24 mouse cellular contexts compared by ENCODE assay signal in genomic region chr9:86622062-86622461, GRCm38 (mm10). TPM values are rescaled to one million over a fixed set of nuclear protein-coding genes. Genes with fewer than 3 reads are reported as not detected.
DNase-seq lines count a peak whose midpoint lies in the region; ATAC-seq lines count a peak whose summit lies in the region.
"Had no signal": no experiment of that assay in that cellular context is flagged by ENCODE, and none has a peak within 500 bp of the region (broad histone marks: within the 10 kb centered on the region; RNA-seq: fewer than 3 reads in every experiment).

No protein-coding gene starts in this region.

- H3K4me2 ChIP-seq in forebrain, embryonic 16.5 days (ENCODE audit: low read length): no peak overlapping the region
- H3K4me2 ChIP-seq in forebrain, embryonic 14.5 days (ENCODE audit: low read length): no peak overlapping the region
- H3K4me2 ChIP-seq in midbrain, embryonic 11.5 days: no peak overlapping the region
- H3K4me2 ChIP-seq in midbrain, embryonic 13.5 days (replicated peaks): no peak overlapping the region
- H3K4me2 ChIP-seq: embryonic facial prominence, embryonic 13.5 days; heart, embryonic 11.5 days; limb, embryonic 15.5 days; liver, embryonic 15.5 days; midbrain, embryonic 12.5 days; stomach, embryonic 15.5 days had no signal

- H3K4me3 ChIP-seq in forebrain, embryonic 16.5 days (replicated peaks; ENCODE audit: low read length): no peak overlapping the region
- no peak overlapping the region for H3K4me3 ChIP-seq in forebrain, embryonic 14.5 days (ENCODE audit: low read depth, low read length)
- no peak overlapping the region for H3K4me3 ChIP-seq in midbrain, embryonic 11.5 days (ENCODE audit: low read depth, low read length)
- H3K4me3 ChIP-seq in midbrain, embryonic 10.5 days: no peak overlapping the region
- no peak overlapping the region for H3K4me3 ChIP-seq in midbrain, embryonic 13.5 days (replicated peaks)
- H3K4me3 ChIP-seq: embryonic facial prominence, embryonic 13.5 days; gastrocnemius, adult 2 months; limb, embryonic 15.5 days; liver, embryonic 15.5 days; midbrain, embryonic 12.5 days; stomach, embryonic 15.5 days had no signal

- H3K36me3 ChIP-seq in forebrain, embryonic 16.5 days (ENCODE audit: control insufficient read depth, insufficient read depth): no peaks in the 10 kb centered on the region
- H3K36me3 ChIP-seq in forebrain, embryonic 14.5 days (ENCODE audit: control insufficient read depth, insufficient read depth, low read length): no peaks in the 10 kb centered on the region
- H3K36me3 ChIP-seq in midbrain, embryonic 11.5 days (ENCODE audit: control insufficient read depth, insufficient read depth, low read length): no peaks in the 10 kb centered on the region
- H3K36me3 ChIP-seq in midbrain, embryonic 10.5 days: no peaks in the 10 kb centered on the region
- H3K36me3 ChIP-seq in midbrain, embryonic 13.5 days: no peaks in the 10 kb centered on the region
- H3K36me3 ChIP-seq: embryonic facial prominence, embryonic 13.5 days; limb, embryonic 15.5 days; liver, embryonic 15.5 days; midbrain, embryonic 12.5 days; stomach, embryonic 15.5 days had no signal

- no peaks in the 10 kb centered on the region for H3K9me3 ChIP-seq in forebrain, embryonic 16.5 days (ENCODE audit: control insufficient read depth, low read length)
- H3K9me3 ChIP-seq in forebrain, embryonic 14.5 days (replicated peaks; ENCODE audit: control insufficient read depth, low read length): no peaks in the 10 kb centered on the region
- no peaks in the 10 kb centered on the region for H3K9me3 ChIP-seq in midbrain, embryonic 11.5 days (ENCODE audit: control insufficient read depth, low read length)
- no peaks in the 10 kb centered on the region for H3K9me3 ChIP-seq in midbrain, embryonic 10.5 days (replicated peaks)
- H3K9me3 ChIP-seq in midbrain, embryonic 13.5 days: no peaks in the 10 kb centered on the region
- H3K9me3 ChIP-seq: embryonic facial prominence, embryonic 13.5 days; limb, embryonic 15.5 days; liver, embryonic 15.5 days; midbrain, embryonic 12.5 days; stomach, embryonic 15.5 days had no signal

- peak; percentile 8; the same call in 1 of the 2 replicates for ATAC-seq in forebrain, embryonic 16.5 days
- ATAC-seq in forebrain, embryonic 14.5 days: no peak
- peak; percentile 50; the same call in 1 of the 2 replicates for ATAC-seq in midbrain, embryonic 11.5 days (ENCODE audit: low FRiP score)
- ATAC-seq in midbrain, embryonic 13.5 days: peak; percentile 30; the same call in 1 of the 2 replicates

- H3K27ac ChIP-seq in forebrain, embryonic 16.5 days (ENCODE audit: low read length): no peak overlapping the region
- H3K27ac ChIP-seq in forebrain, embryonic 14.5 days (ENCODE audit: low read depth, low read length): no peak overlapping the region
- no peak overlapping the region for H3K27ac ChIP-seq in midbrain, embryonic 11.5 days (ENCODE audit: low read depth, low read length)
- H3K27ac ChIP-seq in midbrain, embryonic 10.5 days (replicated peaks): no peak overlapping the region
- no peak overlapping the region for H3K27ac ChIP-seq in midbrain, embryonic 13.5 days
- H3K27ac ChIP-seq: embryonic facial prominence, embryonic 13.5 days; gastrocnemius, adult 2 months; limb, embryonic 15.5 days; liver, embryonic 15.5 days; macrophage; midbrain, embryonic 12.5 days; stomach, embryonic 15.5 days had no signal

- WGBS in forebrain, embryonic 16.5 days: 32% methylated on average over 2 of the region's 2 CpGs
- 35% methylated on average over 2 of the region's 2 CpGs for WGBS in forebrain, embryonic 14.5 days
- WGBS in midbrain, embryonic 11.5 days: 38% methylated on average over 2 of the region's 2 CpGs
- 53% methylated on average over 2 of the region's 2 CpGs for WGBS in midbrain, embryonic 10.5 days
- WGBS in midbrain, embryonic 13.5 days: 22% methylated on average over 2 of the region's 2 CpGs

- H3K9ac ChIP-seq in forebrain, embryonic 16.5 days (replicated peaks; ENCODE audit: low read depth, low read length): no peak overlapping the region
- H3K9ac ChIP-seq in forebrain, embryonic 14.5 days (ENCODE audit: low read length): no peak overlapping the region
- no peak overlapping the region for H3K9ac ChIP-seq in midbrain, embryonic 11.5 days (ENCODE audit: low read length)
- no peak overlapping the region for H3K9ac ChIP-seq in midbrain, embryonic 13.5 days (replicated peaks)
- H3K9ac ChIP-seq: embryonic facial prominence, embryonic 13.5 days; limb, embryonic 15.5 days; liver, embryonic 15.5 days; midbrain, embryonic 12.5 days; stomach, embryonic 15.5 days had no signal

- intact Hi-C loops in gastrocnemius, postnatal 36 days (cut with DNase I): no loop called here

- no peak for DNase-seq in forebrain, embryonic 14.5 days (ENCODE audit: low spot score)
- no peak for DNase-seq in midbrain, embryonic 11.5 days (ENCODE audit: low spot score, missing footprints)
- no peak for DNase-seq in midbrain, embryonic 10.5 days (ENCODE audit: low spot score)
- no peak for DNase-seq in frontal cortex, postnatal 10 days (ENCODE audit: low spot score in 2 of 2)
- DNase-seq in gastrocnemius, postnatal 36 days: no peak
- DNase-seq: adrenal gland, postnatal 36 days; cerebellum, postnatal 14 days; gastrocnemius, adult 2 months; heart, postnatal 10 days; kidney, adult 2 months; kidney, postnatal 14 days; right cerebral cortex, postnatal 25 days; thymus, adult 18-20 months; thymus, postnatal 4 days had no signal

- peaks cover 3% of the 10 kb centered on the region; the same call in 1 of the 2 replicates for H3K4me1 ChIP-seq in forebrain, embryonic 16.5 days (replicated peaks; ENCODE audit: control insufficient read depth, insufficient read depth, low read length)
- H3K4me1 ChIP-seq in forebrain, embryonic 14.5 days (ENCODE audit: control insufficient read depth, insufficient read depth, low read length): no peaks in the 10 kb centered on the region
- H3K4me1 ChIP-seq in midbrain, embryonic 11.5 days (ENCODE audit: control insufficient read depth, insufficient read depth, low read length): no peaks in the 10 kb centered on the region
- H3K4me1 ChIP-seq in midbrain, embryonic 10.5 days: 0 out of 2 replicates have a peak, but pooled peaks cover 3% of the 10 kb centered on the region
- H3K4me1 ChIP-seq in midbrain, embryonic 13.5 days (replicated peaks): peaks cover 5% of the 10 kb centered on the region; the same call in 1 of the 2 replicates
- H3K4me1 ChIP-seq: liver, embryonic 15.5 days; midbrain, embryonic 12.5 days; stomach, embryonic 15.5 days had no signal

- H3K27me3 ChIP-seq in forebrain, embryonic 16.5 days (replicated peaks; ENCODE audit: control insufficient read depth, insufficient read depth, low read length): no peaks in the 10 kb centered on the region
- H3K27me3 ChIP-seq in forebrain, embryonic 14.5 days (replicated peaks; ENCODE audit: control insufficient read depth, insufficient read depth, low read length): no peaks in the 10 kb centered on the region
- no peaks in the 10 kb centered on the region for H3K27me3 ChIP-seq in midbrain, embryonic 11.5 days (ENCODE audit: control insufficient read depth, insufficient read depth, low read length)
- no peaks in the 10 kb centered on the region for H3K27me3 ChIP-seq in midbrain, embryonic 10.5 days (ENCODE audit: low read depth, poor library complexity, severe bottlenecking)
- H3K27me3 ChIP-seq in midbrain, embryonic 13.5 days: no peaks in the 10 kb centered on the region
- H3K27me3 ChIP-seq: CH12.LX; embryonic facial prominence, embryonic 13.5 days; limb, embryonic 15.5 days; liver, embryonic 15.5 days; midbrain, embryonic 12.5 days; stomach, embryonic 15.5 days had no signal

RNA-seq across cellular contexts. Expression of gene Rwdd2a, which starts 50.3 kb away (rescaled TPM):
- 7.7 and 12.0 TPM in 2 replicates for polyA plus RNA-seq in forebrain, embryonic 16.5 days (2015; fragmentation: Nextera tagmentation; extraction: Ambion mirVana)
- polyA plus RNA-seq in forebrain, embryonic 14.5 days (2014; fragmentation: Nextera tagmentation; extraction: Ambion mirVana): 9.0 and 9.4 TPM in 2 replicates
- 5.1 and 5.2 TPM in 2 replicates for polyA plus RNA-seq in midbrain, embryonic 11.5 days (2014; fragmentation: Nextera tagmentation; extraction: Ambion mirVana)
- polyA plus RNA-seq in midbrain, embryonic 10.5 days (2016; fragmentation: Nextera tagmentation; extraction: Ambion mirVana): 3.4 and 4.4 TPM in 2 replicates
- 6.8 and 7.1 TPM in 2 replicates for polyA plus RNA-seq in midbrain, embryonic 13.5 days (2015; fragmentation: Nextera tagmentation; extraction: Ambion mirVana)
- total RNA-seq in gastrocnemius, postnatal 36 days (2021): under 1 TPM in 1 of 2 experiments, not detected in 1; 0.32 TPM

RNA-seq across cellular contexts. Expression of gene Pgm3, which starts 50.4 kb away (rescaled TPM):
- 42.1 and 48.7 TPM in 2 replicates for polyA plus RNA-seq in forebrain, embryonic 16.5 days (2015; fragmentation: Nextera tagmentation; extraction: Ambion mirVana)
- 38.2 and 42.0 TPM in 2 replicates for polyA plus RNA-seq in forebrain, embryonic 14.5 days (2014; fragmentation: Nextera tagmentation; extraction: Ambion mirVana)
- polyA plus RNA-seq in midbrain, embryonic 11.5 days (2014; fragmentation: Nextera tagmentation; extraction: Ambion mirVana): 34.8 and 38.1 TPM in 2 replicates
- polyA plus RNA-seq in midbrain, embryonic 10.5 days (2016; fragmentation: Nextera tagmentation; extraction: Ambion mirVana): 35.6 and 40.1 TPM in 2 replicates
- 39.7 and 40.2 TPM in 2 replicates for polyA plus RNA-seq in midbrain, embryonic 13.5 days (2015; fragmentation: Nextera tagmentation; extraction: Ambion mirVana)
- total RNA-seq in gastrocnemius, postnatal 36 days (2021): 1 to 10 TPM; 3.3 to 4.1 TPM
